Mouse (Mus musculus) limb, embryonic 14.5 days (tissue): ENCODE results near the gene Trem3. TPM values are rescaled to one million over a fixed set of nuclear protein-coding genes. Genes with fewer than 3 reads are reported as not detected.

Experiments
- ATAC-seq: fragments of 200-750 bp; cut with Nextera tagmentation; 2 replicates; pipeline ENCODE4 v1.8.0; 2017; ENCODE audit warnings: low read depth, moderate number of reproducible peaks, moderate TSS enrichment; ENCODE audit not compliant: low FRiP score
- DNase-seq: peaks from one replicate; pipeline ENCODE4 v3.0.0-alpha.2; 2015; ENCODE audit warnings: low spot score
- H3K27ac ChIP-seq: fragments of 300-500 bp; sonication (generic); replicated peaks from 2 replicates; pipeline ENCODE4 v1.5.1; 2014; ENCODE audit warnings: low read depth, mild to moderate bottlenecking, low read length, moderate library complexity, mixed read lengths
- H3K27me3 ChIP-seq: fragments of 300-500 bp; sonication (generic); 2 replicates; pipeline ENCODE4 v1.6.1; 2014; ENCODE audit warnings: low read length, mixed read lengths; ENCODE audit not compliant: control insufficient read depth, insufficient read depth
- H3K36me3 ChIP-seq: fragments of 300-500 bp; sonication (generic); 2 replicates; pipeline ENCODE4 v1.6.1; 2014; ENCODE audit warnings: mild to moderate bottlenecking, low read length, moderate library complexity, mixed read lengths; ENCODE audit not compliant: control insufficient read depth, insufficient read depth
- H3K4me1 ChIP-seq: fragments of 300-500 bp; sonication (generic); 2 replicates; pipeline ENCODE4 v1.6.1; 2014; ENCODE audit warnings: antibody characterized with exemption, low read length, mixed read lengths; ENCODE audit not compliant: control insufficient read depth, insufficient read depth
- H3K4me2 ChIP-seq: fragments of 300-500 bp; sonication (generic); replicated peaks from 2 replicates; pipeline ENCODE4 v1.6.1; 2014; ENCODE audit warnings: low read depth, mild to moderate bottlenecking, low read length, moderate library complexity; ENCODE audit not compliant: severe bottlenecking
- H3K4me3 ChIP-seq: fragments of 300-500 bp; sonication (generic); replicated peaks from 2 replicates; pipeline ENCODE4 v1.5.1; 2014; ENCODE audit warnings: low read length
- H3K9ac ChIP-seq: fragments of 300-500 bp; sonication (generic); 2 replicates; pipeline ENCODE4 v1.6.1; 2014; ENCODE audit warnings: mild to moderate bottlenecking, low read depth, low read length, moderate library complexity; ENCODE audit not compliant: severe bottlenecking
- H3K9me3 ChIP-seq: fragments of 300-500 bp; sonication (generic); 2 replicates; pipeline ENCODE4 v1.6.1; 2016; ENCODE audit warnings: low read length; ENCODE audit not compliant: control insufficient read depth
- POLR2A ChIP-seq: fragments of 200-500 bp; IDR thresholded peaks from 2 replicates; pipeline ENCODE4 v1.8.0; 2012; ENCODE audit warnings: inconsistent platforms, mild to moderate bottlenecking, moderate library complexity, borderline replicate concordance; ENCODE audit not compliant: insufficient read depth, insufficient read length; ENCODE audit errors: extremely low read depth
- WGBS: fragments of 180-500 bp; shearing (Covaris S2); extraction: QIAGEN DNeasy Blood & Tissue Kit; methylation state at CpG from one replicate; pipeline ENCODE4 v1.1.7; 2014; 5-methylcytosine and 5-hydroxymethylcytosine counted together
- polyA plus RNA-seq, 2 experiments: library from polyadenylated mRNA; depleted of rRNA in 1 of 2; stranded (reverse) in 1 of 2; unstranded in 1 of 2; fragments of >200 nt; fragmentation: Nextera tagmentation in 1 of 2; extraction: Ambion mirVana in 1 of 2; gene quantifications; 2 replicates each; pipeline versions ENCODE4 v1.2.1 to v1.2.3; 2012 to 2014

Gene Trem3
- polyA plus RNA-seq, 2 experiments, result not detected

DNA sequence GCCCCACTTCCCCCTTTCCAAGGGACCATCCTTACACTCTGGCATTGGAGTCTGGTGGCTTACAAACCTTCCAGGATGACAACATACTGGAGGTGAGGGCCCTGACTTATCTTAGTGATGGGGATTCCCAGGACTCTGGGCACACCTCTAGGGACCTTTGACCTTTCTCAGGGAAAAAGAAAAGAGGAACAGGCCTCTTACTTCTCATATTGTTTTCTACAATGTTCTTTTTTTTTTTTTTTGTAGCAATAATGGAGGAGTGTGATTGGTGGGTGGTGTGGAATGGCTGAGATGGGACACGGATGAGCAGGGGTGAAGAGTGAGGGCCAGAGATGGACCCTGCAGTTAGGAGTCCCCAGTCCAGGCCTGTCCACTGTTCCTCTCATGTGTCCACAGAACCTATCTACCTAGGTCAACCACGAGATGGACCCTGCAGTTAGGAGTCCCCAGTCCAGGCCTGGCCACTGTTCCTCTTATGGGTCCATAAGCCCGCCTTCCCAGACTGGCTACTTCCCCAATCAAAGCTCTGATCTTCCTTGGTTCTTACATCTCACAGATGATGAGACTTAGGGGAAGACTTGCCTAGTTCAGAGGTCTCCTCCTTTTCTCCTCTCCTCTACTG lies 16.3 kb downstream of the Trem3 start, which contains the start of gene Treml4:
Treml4 (plus strand) TSS at position 555 of the 622 bp plus-strand sequence.
- Histone ChIP-seq H3K27ac (no peak within 1 kb of the TSS), H3K27me3 (no peaks in the 10 kb centered on the region), H3K9ac (no peak within 1 kb of the TSS), H3K36me3 (no peaks in the 10 kb centered on the region), H3K4me3 (no peak within 1 kb of the TSS), H3K4me1 (no peaks in the 10 kb centered on the region), H3K4me2 (no peak within 1 kb of the TSS), H3K9me3 (peaks cover 9% of the 10 kb centered on the region; the same call in 1 of the 2 replicates)
- DNase-seq, result no peak
- TF ChIP-seq POLR2A, result no peak
- no peak; the same call in 1 of the 2 replicates for ATAC-seq
- 87% methylated on average over 3 of the region's 3 CpGs for WGBS

DNA sequence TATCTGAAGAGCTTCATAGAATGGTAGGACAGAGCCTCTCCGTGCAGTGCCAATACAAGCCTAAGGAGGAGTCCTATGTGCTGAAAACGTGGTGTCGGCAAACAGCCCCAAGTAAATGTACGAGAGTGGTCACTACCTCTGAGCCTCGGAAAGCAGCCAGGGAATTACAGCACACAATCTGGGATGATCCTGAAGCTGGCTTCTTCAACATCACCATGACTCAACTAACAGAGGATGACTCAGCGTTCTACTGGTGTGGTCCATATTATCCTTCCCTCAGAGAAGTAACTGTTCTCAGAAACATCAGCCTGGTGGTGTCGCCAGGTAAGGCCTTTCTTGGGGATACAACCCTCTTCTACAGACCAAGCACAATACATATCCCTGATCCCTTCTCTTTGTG lies 17.1 kb downstream of the Trem3 start:
- Histone ChIP-seq H3K9ac (no peak overlapping the region), H3K4me1 (no peaks in the 10 kb centered on the region), H3K4me3 (no peak overlapping the region), H3K4me2 (no peak overlapping the region), H3K27me3 (no peaks in the 10 kb centered on the region), H3K9me3 (peaks cover 1% of the 10 kb centered on the region; the same call in 1 of the 2 replicates), H3K36me3 (no peaks in the 10 kb centered on the region), H3K27ac (no peak overlapping the region)
- no peak for TF ChIP-seq POLR2A
- ATAC-seq (no peak), DNase-seq (no peak)
- 87% methylated on average over 7 of the region's 7 CpGs for WGBS

DNA sequence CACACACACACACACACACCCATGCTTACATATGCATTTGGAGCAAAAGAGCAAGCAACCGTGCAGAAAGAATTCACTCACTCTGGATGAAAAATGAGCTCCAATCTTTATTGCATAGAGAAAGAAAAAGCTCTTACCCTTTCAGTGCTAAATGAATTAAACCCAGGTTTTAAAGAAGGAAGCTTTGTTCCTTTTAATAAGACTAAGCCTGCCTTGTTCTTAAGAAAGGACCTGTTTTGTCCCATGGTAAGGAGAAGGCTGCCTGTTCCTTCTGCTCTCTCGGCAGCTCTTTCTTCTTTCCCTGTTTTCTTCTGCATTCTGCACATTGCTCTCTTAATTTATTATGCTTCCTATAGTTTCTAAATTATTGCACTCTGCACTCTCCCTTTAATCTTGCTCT lies 18.6 kb downstream of the Trem3 start:
- Histone ChIP-seq H3K4me1 (no peaks in the 10 kb centered on the region), H3K9me3 (no peaks in the 10 kb centered on the region), H3K27me3 (no peaks in the 10 kb centered on the region), H3K4me3 (no peak overlapping the region), H3K27ac (no peak overlapping the region), H3K9ac (no peak overlapping the region), H3K36me3 (no peaks in the 10 kb centered on the region), H3K4me2 (no peak overlapping the region)
- no peak for ATAC-seq
- DNase-seq, result no peak
- WGBS, result 8% methylated on average over 2 of the region's 2 CpGs
- no peak for TF ChIP-seq POLR2A

DNA sequence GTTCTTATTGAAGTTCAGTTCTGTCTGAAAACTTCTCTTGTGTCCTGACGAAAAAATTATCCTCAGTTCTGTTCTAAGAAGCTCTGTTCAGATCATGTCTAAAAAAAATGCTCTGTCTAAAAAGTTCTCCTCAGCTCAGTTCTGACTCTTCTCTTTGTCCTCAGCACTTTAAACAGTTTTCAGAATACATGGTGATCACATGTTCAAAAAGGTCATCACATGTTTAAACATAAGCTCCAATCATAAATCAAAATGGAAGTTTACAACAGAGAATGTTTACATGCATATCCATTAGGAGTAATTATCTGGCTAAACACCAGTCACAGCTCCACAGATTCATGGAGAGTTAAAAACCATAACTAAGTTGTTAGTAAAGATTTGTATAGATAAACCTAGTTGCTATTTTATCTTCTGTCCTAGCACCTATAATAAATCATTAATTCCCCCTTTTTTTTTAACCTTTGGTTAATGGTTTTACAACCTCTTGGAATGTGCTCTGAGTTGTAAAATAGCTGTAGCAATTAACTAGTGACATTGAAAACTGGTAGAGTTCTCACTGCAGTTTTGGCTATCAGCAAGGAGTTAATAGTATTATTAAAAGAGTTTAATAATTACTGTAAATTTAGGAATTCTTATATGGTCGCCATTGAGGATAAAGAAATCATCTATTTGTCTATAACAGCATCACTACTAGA lies 19.2 kb downstream of the Trem3 start:
- no peak for DNase-seq
- no peaks in the 10 kb centered on the region for H3K9me3 ChIP-seq
- WGBS, result 21% methylated on average over 2 of the region's 2 CpGs
- no peak overlapping the region for H3K9ac ChIP-seq
- ATAC-seq, result no peak
- TF ChIP-seq POLR2A, result no peak
- H3K27me3 ChIP-seq, result no peaks in the 10 kb centered on the region
- no peak overlapping the region for H3K4me3 ChIP-seq
- H3K4me2 ChIP-seq, result no peak overlapping the region
- H3K27ac ChIP-seq, result no peak overlapping the region
- H3K36me3 ChIP-seq, result no peaks in the 10 kb centered on the region
- H3K4me1 ChIP-seq, result no peaks in the 10 kb centered on the region

DNA sequence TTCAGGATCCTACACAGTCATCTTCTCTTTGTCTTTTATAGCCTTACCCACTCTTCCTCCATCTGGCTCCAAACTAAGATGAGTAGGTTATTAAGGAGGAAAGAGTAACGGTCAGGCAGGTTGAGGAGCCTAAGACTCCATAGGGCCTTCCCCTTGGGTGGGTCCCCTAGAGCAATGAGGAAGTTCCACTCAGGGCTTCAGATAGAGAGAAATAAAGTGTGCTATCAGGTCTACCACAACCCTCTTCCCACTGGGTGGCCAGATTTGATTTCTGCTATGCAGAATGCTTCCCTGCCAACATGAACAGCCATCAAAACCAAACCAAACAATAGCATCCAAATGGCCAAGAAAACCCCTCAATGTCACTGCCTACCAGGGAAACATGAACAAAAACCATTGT lies 20.0 kb downstream of the Trem3 start:
- no peak for ATAC-seq
- H3K36me3 ChIP-seq, result no peaks in the 10 kb centered on the region
- H3K27me3 ChIP-seq, result no peaks in the 10 kb centered on the region
- H3K4me3 ChIP-seq, result no peak overlapping the region
- H3K4me2 ChIP-seq, result no peak overlapping the region
- H3K27ac ChIP-seq, result no peak overlapping the region
- 68% methylated on average over 1 of the region's 1 CpGs for WGBS
- no peak for DNase-seq
- TF ChIP-seq POLR2A, result no peak
- H3K9ac ChIP-seq, result no peak overlapping the region
- H3K4me1 ChIP-seq, result no peaks in the 10 kb centered on the region
- no peaks in the 10 kb centered on the region for H3K9me3 ChIP-seq
